Mouse (Mus musculus) lung, postnatal 0 days (tissue): ENCODE measurements around the gene Kif3c.

Source experiments
- CTCF ChIP-seq: IDR thresholded peaks from 2 replicates; pipeline ENCODE4 v1.5.1; 2016; ENCODE audit warnings: antibody characterized with exemption, mild to moderate bottlenecking
- EP300 ChIP-seq: IDR thresholded peaks from 2 replicates; pipeline ENCODE4 v1.6.1; 2016; ENCODE audit warnings: antibody characterized with exemption, mild to moderate bottlenecking, control low read depth

- no peak for TF ChIP-seq CTCF
- no peak for TF ChIP-seq EP300
These were observed 48.8 kb upstream of the Kif3c start for GRCm38 (mm10) chr12:3316083-3316482.
